Mouse (Mus musculus): ENCODE data around the gene Med21.

DNA sequence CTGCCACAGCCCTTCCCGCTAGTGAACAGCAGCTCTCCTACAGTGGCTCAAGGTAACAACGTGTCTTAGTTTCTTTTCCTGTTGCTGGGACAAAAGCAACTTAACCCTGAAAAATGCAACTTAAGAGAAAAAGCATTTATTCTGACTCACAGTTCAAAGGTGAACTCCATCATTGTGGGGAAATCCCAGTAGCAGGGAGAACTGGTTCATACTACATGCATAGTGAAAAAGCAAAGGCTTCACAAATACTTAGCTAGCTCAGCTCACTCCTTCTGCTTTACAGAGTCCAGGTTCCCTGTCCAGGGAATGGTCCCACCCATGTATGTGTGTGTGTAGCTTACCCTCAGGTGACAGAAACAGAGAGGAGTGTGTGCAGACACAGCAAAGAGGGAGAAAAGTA is 25.7 kb upstream of the Med21 start:
- TF ChIP-seq CTCF (IDR thresholded peaks at IDR 0.05) (no peak), EP300 (IDR thresholded peaks at IDR 0.05) (no peak)

All from lung, postnatal 0 days (tissue).